Mouse (Mus musculus) CD8-positive naive resting alpha-beta T cell, adult 57 days (primary cell): ENCODE measurements around the gene Olfr1162. TPM values are rescaled to one million over a fixed set of nuclear protein-coding genes. Genes with fewer than 3 reads are reported as not detected.

Experiments used
- total RNA-seq: library from RNA; stranded (reverse); gene quantifications from one replicate; pipeline ENCODE4 v1.2.4, GENCODE M21; 2023

Gene Olfr1162
- total RNA-seq, result not detected

GRCm38 (mm10) chr2:88051029-88051428 is at the start of gene Olfr1162:
Gene Olfr1162 (minus strand): TSS chr2:88051129.

GRCm38 (mm10) chr2:88093866-88094265 is 42.9 kb upstream of the Olfr1162 start, which contains the start of gene Olfr1164:
Gene Olfr1164 (minus strand): TSS chr2:88093966.

GRCm38 (mm10) chr2:88071730-88072129 is 20.8 kb upstream of the Olfr1162 start, which contains the start of gene Olfr1163:
Gene Olfr1163 (minus strand): TSS chr2:88071830.

GRCm38 (mm10) chr2:88037599-88037998 is 13.3 kb downstream of the Olfr1162 start, which contains the start of gene Olfr73:
Gene Olfr73 (minus strand): TSS chr2:88037699.

GRCm38 (mm10) chr2:88022474-88022873 is 28.5 kb downstream of the Olfr1162 start, which contains the start of gene Olfr1161:
Gene Olfr1161 (plus strand): TSS chr2:88022774.

GRCm38 (mm10) chr2:88007515-88008318 is 43.2 kb downstream of the Olfr1162 start, which contains the start of gene Olfr1160:
Gene Olfr1160 (minus strand): TSS chr2:88008268.

Other genes with a start within 250 kb of the Olfr1162 start
- gene Olfr1145, start 241.3 kb downstream of the Olfr1162 start, total RNA-seq, result not detected
- gene Olfr1148, start 220.6 kb downstream of the Olfr1162 start, total RNA-seq, result not detected
- not detected for gene Olfr1150-ps1, start 207.1 kb downstream of the Olfr1162 start, total RNA-seq
- gene Olfr1151, start 195.3 kb downstream of the Olfr1162 start, total RNA-seq, result not detected
- gene Olfr1152, start 184.6 kb downstream of the Olfr1162 start, total RNA-seq, result not detected
- gene Olfr1153, start 156.2 kb downstream of the Olfr1162 start, total RNA-seq, result not detected
- not detected for gene Olfr1154, start 146.0 kb downstream of the Olfr1162 start, total RNA-seq
- not detected for gene Olfr1155, start 106.0 kb downstream of the Olfr1162 start, total RNA-seq
- not detected for gene Olfr1156, start 98.0 kb downstream of the Olfr1162 start, total RNA-seq
- not detected for gene Olfr1157, start 82.8 kb downstream of the Olfr1162 start, total RNA-seq
- gene Olfr74, start 76.5 kb downstream of the Olfr1162 start, total RNA-seq, result not detected
- not detected for gene Olfr1158, start 61.0 kb downstream of the Olfr1162 start, total RNA-seq
- gene Olfr1160, start 42.9 kb downstream of the Olfr1162 start, total RNA-seq, result not detected
- gene Olfr1161, start 28.4 kb downstream of the Olfr1162 start, total RNA-seq, result not detected
- not detected for gene Olfr73, start 13.4 kb downstream of the Olfr1162 start, total RNA-seq
- gene Olfr1163, start 20.7 kb upstream of the Olfr1162 start, total RNA-seq, result not detected
- not detected for gene Olfr1164, start 42.8 kb upstream of the Olfr1162 start, total RNA-seq
- not detected for gene Olfr1166, start 77.1 kb upstream of the Olfr1162 start, total RNA-seq
- gene Olfr1167, start 104.1 kb upstream of the Olfr1162 start, total RNA-seq, result not detected
- not detected for gene Olfr1168, start 130.8 kb upstream of the Olfr1162 start, total RNA-seq
- not detected for gene Olfr1170, start 177.2 kb upstream of the Olfr1162 start, total RNA-seq
- not detected for gene Olfr1173, start 228.7 kb upstream of the Olfr1162 start, total RNA-seq